Mouse (Mus musculus) spleen, adult 2 months (tissue): Measurements from ENCODE around the gene Optn. TPM values are rescaled to one million over a fixed set of nuclear protein-coding genes. Genes with fewer than 3 reads are reported as not detected.

Experiments used
- DNase-seq, 2 experiments: peaks; one replicate each; pipeline versions ENCODE4 v3.0.0 to v3.0.0-alpha.2; 2012 to 2021; ENCODE audit warnings: low spot score in 2 of 2, low read depth in 1 of 2
- H3K27ac ChIP-seq: fragments of 200-500 bp; 2 replicates; pipeline ENCODE4 v1.5.1; 2012; ENCODE audit warnings: low read length, inconsistent platforms; ENCODE audit not compliant: insufficient read depth
- H3K27me3 ChIP-seq: fragments of 200-500 bp; 2 replicates; pipeline ENCODE4 v1.6.1; 2012; ENCODE audit warnings: mild to moderate bottlenecking, moderate library complexity, low read length, inconsistent platforms; ENCODE audit not compliant: control insufficient read depth, insufficient read depth
- H3K36me3 ChIP-seq: fragments of 200-500 bp; 2 replicates; pipeline ENCODE4 v1.6.1; 2012; ENCODE audit warnings: mild to moderate bottlenecking, low read length, inconsistent platforms; ENCODE audit not compliant: control insufficient read depth, insufficient read depth
- H3K4me1 ChIP-seq: fragments of 200-500 bp; 2 replicates; pipeline ENCODE4 v1.6.1; 2011; ENCODE audit warnings: inconsistent platforms; ENCODE audit not compliant: control insufficient read depth, insufficient read depth, insufficient read length
- H3K4me3 ChIP-seq: fragments of 200-500 bp; 2 replicates; pipeline ENCODE4 v1.5.1; 2011; ENCODE audit warnings: mild to moderate bottlenecking, inconsistent platforms; ENCODE audit not compliant: insufficient read depth, insufficient read length; ENCODE audit errors: extremely low read depth
- CTCF ChIP-seq: fragments of 200-500 bp; IDR thresholded peaks from 2 replicates; pipeline ENCODE4 v1.5.1; 2011; ENCODE audit warnings: mild to moderate bottlenecking, inconsistent platforms; ENCODE audit not compliant: insufficient read depth, insufficient read length, insufficient replicate concordance; ENCODE audit errors: extremely low read depth
- POLR2A ChIP-seq: fragments of 200-500 bp; IDR thresholded peaks from 2 replicates; pipeline ENCODE4 v1.6.1; 2011; ENCODE audit warnings: low read depth, low read length, inconsistent platforms
- WGBS: fragments of 180-500 bp; shearing (Covaris S2); methylation state at CpG from one replicate; pipeline ENCODE4 v1.1.7; 2018; 5-methylcytosine and 5-hydroxymethylcytosine counted together
- polyA plus RNA-seq: library from polyadenylated mRNA; depleted of rRNA; stranded (reverse); fragments of >200 nt; gene quantifications from 2 replicates; pipeline ENCODE4 v1.2.3, GENCODE M21; 2012

Optn gene
- polyA plus RNA-seq, 1 experiment = 2.7 TPM

DNA sequence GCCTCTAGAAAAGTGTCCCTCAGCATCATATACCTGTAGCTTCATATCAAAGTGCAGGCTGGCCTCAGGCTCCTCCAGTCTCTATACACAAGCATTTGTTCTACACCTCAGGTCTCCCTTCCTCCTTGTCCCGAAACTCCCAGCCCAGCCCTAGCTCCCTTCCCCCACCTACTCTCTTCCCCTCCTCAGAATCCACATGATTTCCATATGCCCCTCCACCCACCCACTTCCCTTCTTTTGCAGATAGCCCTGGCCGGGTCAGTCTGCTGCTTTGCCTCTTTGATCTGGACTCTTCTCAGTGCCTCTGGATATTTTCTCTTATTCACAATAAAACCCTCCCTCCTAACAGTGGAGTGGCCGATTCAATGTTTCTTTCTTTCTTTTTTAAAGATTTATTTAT is 19.5 kb downstream of the Optn start:
- Histone ChIP-seq H3K27me3 (no peaks in the 10 kb centered on the region), H3K36me3 (no peaks in the 10 kb centered on the region), H3K27ac (no peak overlapping the region), H3K4me1 (peaks cover 11% of the 10 kb centered on the region; the same call in 1 of the 2 replicates), H3K4me3 (no peak overlapping the region)
- no peak for DNase-seq
- WGBS = 61% methylated on average over 3 of the region's 3 CpGs
- TF ChIP-seq POLR2A (no peak), CTCF (no peak)

DNA sequence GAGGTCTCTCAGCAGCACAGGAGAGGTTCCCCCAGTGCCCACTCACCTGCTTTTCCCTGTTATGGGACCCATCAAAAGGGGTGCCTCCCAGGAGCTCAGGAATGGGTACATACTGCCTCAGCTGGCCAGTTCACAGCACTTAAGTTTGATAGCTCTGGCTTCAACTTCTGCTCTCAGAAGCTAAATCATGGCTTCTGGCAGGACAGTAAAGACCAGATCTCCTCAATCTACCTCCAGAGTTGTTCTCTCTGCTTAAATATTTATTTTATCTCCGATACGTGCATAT is 20.4 kb downstream of the Optn start:
- 84% methylated on average over 2 of the region's 2 CpGs for whole genome bisulfite sequencing
- H3K4me3 ChIP-seq = no peak overlapping the region
- H3K27ac ChIP-seq = no peak overlapping the region
- H3K36me3 ChIP-seq = no peaks in the 10 kb centered on the region
- no peaks in the 10 kb centered on the region for H3K27me3 ChIP-seq
- TF ChIP-seq POLR2A (no peak), CTCF (no peak)
- H3K4me1 ChIP-seq = peaks cover 11% of the 10 kb centered on the region; the same call in 1 of the 2 replicates
- DNase-seq = no peak

DNA sequence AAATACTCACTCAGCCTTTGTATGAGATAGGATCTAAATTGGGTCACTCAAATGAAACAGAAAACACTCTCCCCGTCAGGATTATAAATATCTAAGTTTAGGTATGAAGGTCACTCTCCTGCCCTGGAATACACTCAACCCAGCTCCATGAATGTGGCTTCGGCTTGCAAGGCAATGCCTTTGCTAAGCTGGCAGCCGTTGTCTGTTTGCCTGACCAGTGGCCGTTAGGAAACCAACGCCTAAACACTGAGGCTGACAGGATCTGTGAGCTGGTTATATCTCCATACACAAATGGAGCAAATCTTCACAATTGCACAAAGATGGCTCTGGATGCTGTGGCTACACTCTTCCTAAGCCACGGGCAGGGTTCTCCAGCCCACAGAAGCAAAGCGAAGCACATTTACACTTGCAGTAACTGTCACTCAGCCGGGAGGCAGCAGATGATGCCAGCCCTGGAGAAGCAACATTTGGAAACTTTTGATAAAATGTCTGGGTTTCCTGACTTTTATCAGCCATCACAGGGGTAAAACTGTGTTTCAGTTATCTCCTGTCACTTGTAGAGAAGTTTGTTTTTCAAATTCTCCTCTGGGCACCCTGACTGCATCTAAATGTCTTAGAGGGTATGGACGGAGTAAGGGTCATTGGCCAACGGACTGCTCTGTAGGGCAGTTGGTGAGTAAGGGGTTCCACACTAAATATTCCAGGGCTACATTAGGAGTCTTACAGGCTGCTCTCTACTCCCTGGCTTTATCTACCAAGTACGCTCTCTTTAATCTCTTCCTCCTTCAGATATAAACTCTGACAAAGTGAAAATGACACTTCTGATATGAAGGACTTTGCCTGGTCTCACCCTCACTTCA is 21.0 kb downstream of the Optn start:
- 77% methylated on average over 11 of the region's 11 CpGs for WGBS
- no peaks in the 10 kb centered on the region for H3K27me3 ChIP-seq
- H3K27ac ChIP-seq = no peak overlapping the region

DNA sequence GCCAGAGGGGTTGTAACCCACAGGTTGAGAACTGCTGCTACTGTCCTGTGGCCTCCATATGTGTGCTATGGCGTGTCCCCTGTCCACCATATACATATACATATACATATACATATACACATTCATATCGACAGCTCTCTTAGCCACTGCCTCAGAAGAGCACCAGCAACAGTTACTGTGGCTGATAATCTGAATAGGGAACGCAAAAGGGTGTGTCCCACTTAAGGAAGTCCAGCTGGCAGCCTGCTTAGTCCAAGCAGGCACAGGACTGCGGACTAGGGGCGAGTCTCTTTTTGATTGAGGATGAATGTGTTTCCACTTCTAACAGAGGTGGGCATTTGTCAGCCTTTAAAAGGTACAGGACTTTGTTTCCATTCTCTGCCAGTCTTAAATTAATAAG is 22.0 kb downstream of the Optn start:
- 82% methylated on average over 5 of the region's 5 CpGs for WGBS
- H3K4me1 ChIP-seq = peaks cover 11% of the 10 kb centered on the region; the same call in 1 of the 2 replicates
- no peak overlapping the region for H3K4me3 ChIP-seq
- no peak overlapping the region for H3K27ac ChIP-seq
- H3K36me3 ChIP-seq = no peaks in the 10 kb centered on the region
- TF ChIP-seq POLR2A (no peak), CTCF (no peak)
- DNase-seq = no peak
- no peaks in the 10 kb centered on the region for H3K27me3 ChIP-seq

More for the DNA sequence above, 21.0 kb downstream of the Optn start:
- no peak for DNase-seq
- peaks cover 11% of the 10 kb centered on the region; the same call in 1 of the 2 replicates for H3K4me1 ChIP-seq
- no peaks in the 10 kb centered on the region for H3K36me3 ChIP-seq
- no peak for TF ChIP-seq CTCF
- no peak for TF ChIP-seq POLR2A
- H3K4me3 ChIP-seq = no peak overlapping the region

DNA sequence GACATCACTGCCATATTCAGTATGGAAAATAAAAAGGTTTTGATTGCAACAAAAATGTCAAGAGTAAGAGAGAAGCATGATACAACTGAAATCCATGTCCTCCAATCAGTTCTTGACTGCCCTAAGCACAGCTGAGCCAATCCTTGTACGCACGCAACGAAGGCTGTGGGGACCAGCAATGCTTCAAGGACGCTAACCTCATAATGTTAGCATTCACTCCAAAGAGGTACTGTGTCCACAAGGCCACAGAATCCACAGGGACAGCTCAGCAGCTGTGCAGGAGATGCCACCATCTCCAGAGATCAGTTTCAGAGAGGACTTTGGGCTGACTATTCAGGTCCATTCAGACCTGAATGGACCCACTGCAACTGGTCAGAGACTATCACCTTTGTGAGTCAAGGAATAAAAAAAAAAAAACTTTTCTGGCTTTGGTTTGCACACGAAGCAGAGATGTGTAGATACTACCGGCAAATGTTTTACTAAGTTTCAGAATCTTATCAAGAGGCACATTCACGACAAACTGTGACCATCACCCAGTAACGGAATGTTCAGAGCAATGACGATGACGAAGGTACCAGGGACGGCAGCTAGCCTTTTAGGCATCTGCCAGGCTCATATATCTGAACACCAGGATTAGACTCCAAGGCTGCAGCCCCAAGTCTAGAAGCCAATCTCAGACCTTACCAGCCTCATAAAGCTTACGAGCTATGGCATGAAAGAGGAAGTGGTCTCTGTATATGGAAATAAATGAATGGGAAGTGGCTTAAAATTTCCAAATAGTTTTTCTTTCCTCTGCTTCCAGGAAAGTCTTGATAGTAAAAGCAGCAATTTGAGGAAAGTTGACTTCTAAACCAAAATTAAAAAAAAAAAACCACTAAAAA is 23.3 kb downstream of the Optn start:
- peaks cover 11% of the 10 kb centered on the region; the same call in 1 of the 2 replicates for H3K4me1 ChIP-seq
- H3K27ac ChIP-seq = no peak overlapping the region
- no peak overlapping the region for H3K4me3 ChIP-seq
- TF ChIP-seq CTCF (no peak), POLR2A (no peak)
- WGBS = 75% methylated on average over 12 of the region's 12 CpGs
- H3K27me3 ChIP-seq = no peaks in the 10 kb centered on the region
- no peak for DNase-seq
- H3K36me3 ChIP-seq = no peaks in the 10 kb centered on the region

DNA sequence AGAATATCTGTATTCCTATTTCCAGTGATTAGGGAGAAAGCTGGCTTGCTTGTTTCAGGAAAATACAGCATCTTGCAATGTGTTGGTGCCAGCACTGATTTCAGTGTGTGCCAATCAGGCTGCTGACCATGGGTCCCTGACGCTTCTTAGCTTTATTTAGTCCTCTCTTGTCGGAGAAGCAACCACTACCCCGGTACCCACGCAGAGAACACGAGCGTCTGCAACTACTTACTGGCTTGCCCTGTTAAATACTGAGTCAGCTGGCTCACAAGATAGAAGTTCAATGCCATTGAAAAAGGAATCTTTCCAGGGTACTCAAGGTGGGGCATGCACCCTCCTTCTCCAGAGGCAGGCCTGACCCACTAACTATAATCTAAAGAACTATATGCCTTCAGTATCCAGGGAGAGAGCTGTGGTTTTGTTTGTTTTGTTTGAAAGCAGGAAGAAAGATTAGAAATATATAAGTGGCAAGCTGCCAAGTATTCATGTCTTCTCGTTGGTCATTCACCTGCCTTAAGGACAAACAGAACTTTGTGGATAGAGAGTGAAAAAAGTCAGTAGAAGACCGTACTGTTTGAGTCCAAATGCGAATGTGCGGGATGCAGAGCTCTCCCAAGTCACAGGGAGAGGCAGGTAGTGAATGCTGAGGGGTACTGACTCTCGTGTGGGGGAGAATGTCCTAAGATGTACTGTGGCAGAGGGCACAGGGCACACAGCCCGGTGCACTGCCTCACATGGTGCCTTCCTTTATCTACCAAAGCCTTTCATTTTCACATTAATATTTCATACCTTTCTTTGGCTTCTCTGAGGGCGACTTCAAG is 24.3 kb downstream of the Optn start:
- no peak overlapping the region for H3K27ac ChIP-seq
- H3K27me3 ChIP-seq = no peaks in the 10 kb centered on the region
- DNase-seq = no peak
- H3K36me3 ChIP-seq = no peaks in the 10 kb centered on the region
- 82% methylated on average over 13 of the region's 13 CpGs for WGBS
- peaks cover 8% of the 10 kb centered on the region; the same call in 1 of the 2 replicates for H3K4me1 ChIP-seq
- no peak for TF ChIP-seq CTCF
- TF ChIP-seq POLR2A = no peak
- H3K4me3 ChIP-seq = no peak overlapping the region

DNA sequence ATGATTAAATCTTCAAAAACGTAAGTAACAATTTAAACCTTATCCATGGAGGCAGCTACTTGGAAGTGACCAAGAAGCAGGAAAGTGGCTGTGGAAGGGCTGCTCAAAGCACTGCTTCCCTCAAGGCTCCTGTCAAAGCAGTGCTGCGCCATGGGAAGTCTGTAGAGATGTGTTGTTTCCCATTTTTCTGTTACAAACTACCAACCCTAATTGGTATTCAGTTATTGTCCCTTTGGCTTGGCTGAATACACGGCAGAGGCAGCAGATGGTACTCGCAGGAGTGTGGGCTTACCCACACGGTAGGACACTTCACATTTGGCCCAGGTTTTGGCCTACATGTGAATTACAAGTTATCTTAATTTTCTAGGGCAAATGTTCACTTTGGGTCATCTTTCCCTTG is 25.5 kb downstream of the Optn start:
- peaks cover 3% of the 10 kb centered on the region; the same call in 1 of the 2 replicates for H3K4me1 ChIP-seq

More for the DNA sequence above, 25.5 kb downstream of the Optn start:
- Histone ChIP-seq H3K27ac (no peak overlapping the region), H3K4me3 (no peak overlapping the region), H3K36me3 (no peaks in the 10 kb centered on the region), H3K27me3 (no peaks in the 10 kb centered on the region)
- TF ChIP-seq CTCF (no peak), POLR2A (no peak)
- DNase-seq = no peak
- WGBS = 93% methylated on average over 5 of the region's 5 CpGs
